Mouse (Mus musculus) liver, postnatal 0 days (tissue): ENCODE measurements around the gene Sbk2.

Experiments used
- CTCF ChIP-seq: sonication (generic); IDR thresholded peaks from 2 replicates; pipeline ENCODE4 v1.5.1; 2016; ENCODE audit warnings: antibody characterized with exemption, low read depth
- EP300 ChIP-seq: IDR thresholded peaks from 2 replicates; pipeline ENCODE4 v1.6.1; 2016; ENCODE audit warnings: antibody characterized with exemption, low read depth, mild to moderate bottlenecking

- no peak for TF ChIP-seq CTCF
- no peak for TF ChIP-seq EP300
Observed at GRCm38 (mm10) chr7:4924483-4924882, 39.7 kb downstream of the Sbk2 start.
